Mouse (Mus musculus): ENCODE data around the gene Clcn6. TPM values are rescaled to one million over a fixed set of nuclear protein-coding genes. Genes with fewer than 3 reads are reported as not detected.

Clcn6 gene
- polyA plus RNA-seq, 1 experiment = 11.5 TPM

DNA sequence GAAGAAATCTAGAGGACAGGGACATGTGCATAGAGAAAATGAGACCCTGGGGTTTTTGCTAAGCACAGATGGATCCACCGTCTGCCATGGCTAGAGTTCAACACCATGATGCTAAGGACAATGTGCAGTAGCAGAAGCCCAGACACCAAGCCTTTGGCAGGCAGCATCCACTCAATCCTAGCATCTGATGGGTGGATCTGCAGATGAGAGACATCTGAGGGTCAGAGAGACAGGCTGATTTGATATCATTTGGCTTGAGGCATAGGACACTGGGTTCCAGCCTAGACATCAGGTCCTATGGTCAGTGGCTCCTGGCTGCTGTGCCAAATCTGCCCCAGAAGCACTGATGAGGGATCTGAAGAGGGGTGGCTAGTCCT is 42.0 kb upstream of the Clcn6 start:
- Histone ChIP-seq H3K79me3 (ENCODE audit: low read depth) (no peaks in the 10 kb centered on the region), H3K36me3 (ENCODE audit: control insufficient read depth, insufficient read depth) (no peaks in the 10 kb centered on the region), H3ac (ENCODE audit: control insufficient read depth, insufficient read length, low read depth) (no peak overlapping the region), H3K79me2 (ENCODE audit: control insufficient read depth, insufficient read depth) (no peaks in the 10 kb centered on the region), H3K4me3 (ENCODE audit: insufficient read depth, poor library complexity, severe bottlenecking) (no peak overlapping the region), H3K27me3 (ENCODE audit: control insufficient read depth, insufficient read depth, insufficient read length) (no peaks in the 10 kb centered on the region)
- TF ChIP-seq MYOG (IDR thresholded peaks at IDR 0.05; ENCODE audit: control insufficient read depth, extremely low read depth, insufficient read length) (no peak), FOSL1 (IDR thresholded peaks at IDR 0.05; ENCODE audit: insufficient read depth, low read length, poor library complexity, severe bottlenecking) (no peak), CEBPB (IDR thresholded peaks at IDR 0.05; ENCODE audit: low read depth) (no peak), USF1 (IDR thresholded peaks at IDR 0.05; ENCODE audit: low read depth) (no peak), MYOD1 (IDR thresholded peaks at IDR 0.05; ENCODE audit: control insufficient read depth, insufficient read length, low read depth) (no peak), MAX (IDR thresholded peaks at IDR 0.05) (no peak), CTCF (IDR thresholded peaks at IDR 0.05; ENCODE audit: control insufficient read depth, insufficient read depth, insufficient read length) (no peak)

DNA sequence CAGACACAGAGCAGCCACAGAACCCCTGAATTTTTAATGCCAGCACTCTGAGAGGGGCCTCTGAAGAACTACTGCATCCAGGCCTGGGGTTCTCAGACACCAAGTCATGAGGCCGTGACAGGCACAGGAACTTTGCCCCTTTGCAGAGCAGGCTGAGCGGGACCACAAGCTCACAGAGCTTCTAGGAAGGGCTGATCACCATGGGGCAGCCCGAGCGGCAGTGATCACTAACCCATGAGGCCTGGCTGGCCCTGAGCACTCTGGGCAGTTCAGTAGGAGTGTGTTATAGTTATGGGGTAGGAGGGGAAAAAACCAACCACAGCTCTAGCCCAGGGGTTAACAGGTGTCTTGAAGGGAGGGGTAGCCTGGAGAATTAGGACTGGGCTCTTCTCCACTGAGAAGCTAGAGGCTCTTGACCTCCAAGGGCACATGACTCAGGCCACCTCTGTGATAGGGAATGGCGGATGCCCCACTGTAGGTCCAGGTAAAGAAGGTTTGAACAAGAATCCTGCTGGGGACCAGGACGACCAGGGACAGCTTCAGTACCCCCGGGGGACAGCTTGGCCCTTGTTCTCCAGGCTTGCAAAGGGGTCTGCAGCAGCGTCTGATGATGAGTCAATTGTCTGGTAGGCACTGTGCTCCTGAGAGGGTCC is 41.4 kb upstream of the Clcn6 start:
- H3K4me3 ChIP-seq (ENCODE audit: insufficient read depth, poor library complexity, severe bottlenecking) = no peak overlapping the region
- H3ac ChIP-seq (ENCODE audit: control insufficient read depth, insufficient read length, low read depth) = no peak overlapping the region
- no peaks in the 10 kb centered on the region for H3K79me3 ChIP-seq (ENCODE audit: low read depth)
- H3K36me3 ChIP-seq (ENCODE audit: control insufficient read depth, insufficient read depth) = no peaks in the 10 kb centered on the region
- H3K27me3 ChIP-seq (ENCODE audit: control insufficient read depth, insufficient read depth, insufficient read length) = no peaks in the 10 kb centered on the region
- no peaks in the 10 kb centered on the region for H3K79me2 ChIP-seq (ENCODE audit: control insufficient read depth, insufficient read depth)
- TF ChIP-seq USF1 (IDR thresholded peaks at IDR 0.05; ENCODE audit: low read depth) (no peak), MYOG (IDR thresholded peaks at IDR 0.05; ENCODE audit: control insufficient read depth, extremely low read depth, insufficient read length) (no peak), FOSL1 (IDR thresholded peaks at IDR 0.05; ENCODE audit: insufficient read depth, low read length, poor library complexity, severe bottlenecking) (no peak), MYOD1 (IDR thresholded peaks at IDR 0.05; ENCODE audit: control insufficient read depth, insufficient read length, low read depth) (no peak), CEBPB (IDR thresholded peaks at IDR 0.05; ENCODE audit: low read depth) (no peak)

DNA sequence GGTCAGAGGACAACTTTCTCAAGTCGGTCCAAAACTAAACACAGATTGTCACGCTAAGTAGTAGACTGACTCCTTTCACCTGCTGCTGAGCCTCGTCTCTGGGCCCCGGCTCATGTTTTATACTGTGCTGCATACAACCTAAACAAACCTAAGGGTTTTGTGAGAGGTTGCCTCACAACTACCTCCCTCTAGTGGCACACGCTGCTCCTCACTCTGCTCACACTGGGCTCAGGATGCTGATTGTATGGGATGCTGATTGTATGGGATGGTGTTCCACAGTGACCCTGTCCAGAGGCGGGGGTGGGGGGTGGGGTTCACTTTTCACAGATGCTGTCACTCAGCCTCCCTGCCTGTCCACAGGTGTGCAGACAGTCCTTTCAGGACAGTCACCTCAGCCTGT is 40.6 kb upstream of the Clcn6 start:
- TF ChIP-seq MAX (IDR thresholded peaks at IDR 0.05) = no peak
- TF ChIP-seq FOSL1 (IDR thresholded peaks at IDR 0.05; ENCODE audit: insufficient read depth, low read length, poor library complexity, severe bottlenecking) = no peak
- TF ChIP-seq CTCF (IDR thresholded peaks at IDR 0.05; ENCODE audit: control insufficient read depth, insufficient read depth, insufficient read length) = no peak
- no peak for TF ChIP-seq CEBPB (IDR thresholded peaks at IDR 0.05; ENCODE audit: low read depth)
- no peak for TF ChIP-seq MYOG (IDR thresholded peaks at IDR 0.05; ENCODE audit: control insufficient read depth, extremely low read depth, insufficient read length)
- no peak for TF ChIP-seq USF1 (IDR thresholded peaks at IDR 0.05; ENCODE audit: low read depth)
- H3K79me3 ChIP-seq (ENCODE audit: low read depth) = no peaks in the 10 kb centered on the region
- H3K36me3 ChIP-seq (ENCODE audit: control insufficient read depth, insufficient read depth) = no peaks in the 10 kb centered on the region
- no peak overlapping the region for H3ac ChIP-seq (ENCODE audit: control insufficient read depth, insufficient read length, low read depth)
- no peaks in the 10 kb centered on the region for H3K27me3 ChIP-seq (ENCODE audit: control insufficient read depth, insufficient read depth, insufficient read length)
- H3K4me3 ChIP-seq (ENCODE audit: insufficient read depth, poor library complexity, severe bottlenecking) = no peak overlapping the region
- no peaks in the 10 kb centered on the region for H3K79me2 ChIP-seq (ENCODE audit: control insufficient read depth, insufficient read depth)

DNA sequence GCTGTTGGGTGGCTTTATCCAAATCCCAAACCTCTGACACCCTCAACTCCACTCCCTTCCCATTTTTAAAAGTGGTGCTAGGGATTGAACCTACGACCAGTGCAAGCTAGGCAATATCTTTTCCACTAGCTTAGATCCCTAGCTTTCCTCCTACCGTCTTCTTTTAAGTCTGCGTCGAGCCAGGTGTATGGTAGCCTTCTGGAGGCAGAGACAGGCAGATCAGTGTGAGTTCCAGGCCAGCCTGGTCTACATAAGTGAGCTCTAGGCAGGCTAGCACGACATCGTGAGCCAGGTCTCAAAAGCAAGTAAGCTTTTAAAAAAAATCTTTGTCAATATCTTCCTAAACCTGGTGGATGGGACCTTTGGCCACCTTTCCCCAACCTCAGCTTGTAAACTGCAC is 37.3 kb upstream of the Clcn6 start:
- TF ChIP-seq MYOG (IDR thresholded peaks at IDR 0.05; ENCODE audit: control insufficient read depth, extremely low read depth, insufficient read length) (no peak), MAX (IDR thresholded peaks at IDR 0.05) (no peak), MYOD1 (IDR thresholded peaks at IDR 0.05; ENCODE audit: control insufficient read depth, insufficient read length, low read depth) (no peak), USF1 (IDR thresholded peaks at IDR 0.05; ENCODE audit: low read depth) (no peak), FOSL1 (IDR thresholded peaks at IDR 0.05; ENCODE audit: insufficient read depth, low read length, poor library complexity, severe bottlenecking) (no peak), CEBPB (IDR thresholded peaks at IDR 0.05; ENCODE audit: low read depth) (no peak), CTCF (IDR thresholded peaks at IDR 0.05; ENCODE audit: control insufficient read depth, insufficient read depth, insufficient read length) (no peak)
- no peaks in the 10 kb centered on the region for H3K79me2 ChIP-seq (ENCODE audit: control insufficient read depth, insufficient read depth)
- H3ac ChIP-seq (ENCODE audit: control insufficient read depth, insufficient read length, low read depth) = no peak overlapping the region
- no peaks in the 10 kb centered on the region for H3K27me3 ChIP-seq (ENCODE audit: control insufficient read depth, insufficient read depth, insufficient read length)
- H3K79me3 ChIP-seq (ENCODE audit: low read depth) = no peaks in the 10 kb centered on the region
- no peak overlapping the region for H3K4me3 ChIP-seq (ENCODE audit: insufficient read depth, poor library complexity, severe bottlenecking)
- H3K36me3 ChIP-seq (ENCODE audit: control insufficient read depth, insufficient read depth) = no peaks in the 10 kb centered on the region

DNA sequence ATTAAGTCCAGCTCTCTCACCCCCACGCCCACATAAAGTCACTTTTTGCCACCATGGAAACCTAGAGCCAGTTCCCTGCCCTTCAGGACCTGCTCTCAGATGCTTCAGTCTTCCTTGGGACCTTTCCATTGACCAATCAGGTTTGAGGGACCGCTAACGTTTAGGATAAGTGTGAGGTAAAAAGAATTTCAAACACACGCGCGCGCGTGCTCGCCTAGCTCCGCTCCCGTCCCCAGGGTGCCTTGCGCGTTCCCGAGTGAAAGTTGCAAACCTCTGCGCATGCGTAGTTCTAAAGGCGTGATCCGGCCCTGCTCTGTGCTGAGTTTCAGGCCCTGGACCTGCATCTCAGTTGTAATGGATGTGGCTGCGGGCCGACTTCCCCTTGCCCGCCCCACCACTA is 36.6 kb upstream of the Clcn6 start:
- Histone ChIP-seq H3K4me3 (ENCODE audit: insufficient read depth, poor library complexity, severe bottlenecking) (no peak overlapping the region), H3K36me3 (ENCODE audit: control insufficient read depth, insufficient read depth) (no peaks in the 10 kb centered on the region), H3K27me3 (ENCODE audit: control insufficient read depth, insufficient read depth, insufficient read length) (no peaks in the 10 kb centered on the region), H3K79me3 (ENCODE audit: low read depth) (no peaks in the 10 kb centered on the region), H3K79me2 (ENCODE audit: control insufficient read depth, insufficient read depth) (no peaks in the 10 kb centered on the region), H3ac (ENCODE audit: control insufficient read depth, insufficient read length, low read depth) (no peak overlapping the region)
- TF ChIP-seq MAX (IDR thresholded peaks at IDR 0.05) = no peak
- no peak for TF ChIP-seq CEBPB (IDR thresholded peaks at IDR 0.05; ENCODE audit: low read depth)
- no peak for TF ChIP-seq FOSL1 (IDR thresholded peaks at IDR 0.05; ENCODE audit: insufficient read depth, low read length, poor library complexity, severe bottlenecking)
- no peak for TF ChIP-seq MYOD1 (IDR thresholded peaks at IDR 0.05; ENCODE audit: control insufficient read depth, insufficient read length, low read depth)
- no peak for TF ChIP-seq CTCF (IDR thresholded peaks at IDR 0.05; ENCODE audit: control insufficient read depth, insufficient read depth, insufficient read length)
- no peak for TF ChIP-seq USF1 (IDR thresholded peaks at IDR 0.05; ENCODE audit: low read depth)
- no peak for TF ChIP-seq MYOG (IDR thresholded peaks at IDR 0.05; ENCODE audit: control insufficient read depth, extremely low read depth, insufficient read length)

Data from C2C12 (cell line).